Mouse (Mus musculus): ENCODE results near the gene Olfr1186. TPM values are rescaled to one million over a fixed set of nuclear protein-coding genes. Genes with fewer than 3 reads are reported as not detected.
"Not testable (repeated sequence)": the region's sequence is repeated elsewhere in the genome, so short reads cannot be mapped to it uniquely, and the experiment has no call there.

Olfr1186 gene
- polyA plus RNA-seq (2017; shearing (Covaris generic)), result not detected

DNA sequence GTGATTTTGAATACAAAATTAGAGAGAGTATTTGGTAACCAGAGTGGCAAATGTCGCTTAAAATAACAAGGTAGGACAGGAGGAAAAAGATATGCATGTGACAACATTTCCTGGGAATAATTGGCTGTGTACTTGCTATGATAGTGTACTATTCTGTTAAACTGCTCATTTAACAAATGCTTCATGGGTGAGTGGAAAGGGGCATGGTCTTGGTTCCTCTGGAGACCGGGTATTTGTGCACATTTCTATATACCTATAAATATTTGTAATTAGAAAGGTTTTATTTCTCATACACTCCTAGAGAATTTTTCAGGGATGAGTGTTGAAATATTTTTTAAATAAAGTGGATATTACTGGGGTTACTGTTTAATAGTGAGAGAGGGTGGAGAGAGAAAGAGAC lies at the start of gene Olfr1186:
Gene Olfr1186, plus strand, starts transcription at position 301 of the 400 bp plus-strand sequence.
- no peak for ATAC-seq

DNA sequence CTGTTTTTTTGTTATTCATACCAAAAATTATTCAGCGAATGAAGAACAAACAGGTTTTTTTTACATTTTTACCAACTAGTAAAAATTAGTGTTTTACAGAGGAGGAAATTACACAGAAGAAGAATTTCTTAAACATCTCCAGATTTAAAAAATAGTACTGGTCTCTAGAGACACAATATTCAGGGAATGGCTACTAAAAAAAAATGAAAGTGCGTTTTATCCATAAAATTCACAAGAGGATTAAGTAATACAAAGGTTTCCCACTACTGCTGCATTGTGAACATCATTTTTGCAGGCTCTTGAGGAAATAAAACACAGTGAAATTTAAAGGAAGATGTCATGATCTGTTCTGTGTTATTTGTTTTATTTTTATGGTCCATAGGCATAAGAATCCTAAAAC lies 35.1 kb upstream of the Olfr1186 start, which contains the start of gene Olfr1184:
Gene Olfr1184, plus strand, starts transcription at position 301 of the 400 bp plus-strand sequence.
- no peak for ATAC-seq

DNA sequence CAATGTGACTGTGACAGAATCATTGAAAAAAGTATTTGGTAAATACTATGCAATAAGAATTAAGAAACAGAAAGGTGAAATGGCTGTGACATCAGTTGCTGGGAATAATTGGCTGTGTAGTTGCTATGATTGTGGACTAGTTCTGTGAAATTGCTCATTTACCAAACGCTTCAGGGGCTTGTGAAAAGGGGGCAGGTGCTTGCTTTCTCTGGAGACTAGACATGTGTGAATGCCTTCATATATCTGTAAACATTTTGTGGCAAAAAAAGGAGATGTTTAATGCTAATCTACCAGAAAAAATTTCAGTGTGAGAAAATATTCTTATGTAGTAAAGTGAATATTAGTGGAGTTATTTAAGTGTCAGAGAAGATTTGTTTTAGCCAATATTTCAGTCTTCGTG lies 25.3 kb upstream of the Olfr1186 start, which contains the start of gene Olfr1185-ps1:
Gene Olfr1185-ps1, plus strand, starts transcription at position 301 of the 400 bp plus-strand sequence.
- ATAC-seq, result no peak

DNA sequence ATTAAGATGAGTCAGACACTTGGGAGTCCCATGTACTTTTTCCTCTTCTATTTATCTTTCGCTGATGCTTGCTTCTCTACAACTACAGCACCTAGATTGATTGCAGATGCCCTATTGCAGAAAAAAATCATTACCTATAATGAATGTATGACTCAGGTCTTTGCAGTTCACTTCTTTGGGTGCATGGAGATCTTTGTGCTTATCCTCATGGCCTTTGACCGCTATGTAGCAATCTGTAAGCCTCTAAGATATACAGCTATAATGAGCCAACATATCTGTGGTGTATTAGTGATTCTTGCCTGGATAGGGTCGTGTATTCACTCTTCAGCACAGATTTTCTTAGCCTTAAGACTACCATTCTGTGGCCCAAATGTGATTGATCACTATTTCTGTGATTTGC lies 7.4 kb downstream of the Olfr1186 start:
- ATAC-seq, result no peak

DNA sequence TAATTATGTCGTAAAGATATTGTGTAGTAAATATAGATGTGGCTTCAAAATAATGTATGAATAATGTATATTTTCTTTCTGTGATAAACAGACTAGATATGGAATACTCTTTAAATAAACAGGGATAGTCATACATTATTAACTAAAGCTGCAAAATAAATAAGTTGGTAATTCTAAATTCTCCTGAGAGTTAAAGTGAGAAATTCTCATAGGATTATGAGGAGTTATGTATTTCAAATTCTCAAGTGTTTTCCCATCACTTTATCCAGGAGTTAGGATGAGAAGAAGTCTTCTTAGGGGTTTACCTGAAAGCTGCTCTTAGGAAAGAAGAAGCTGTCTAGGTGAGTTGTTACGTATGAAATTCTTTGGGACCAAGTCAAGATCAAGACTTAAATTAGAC lies 38.3 kb downstream of the Olfr1186 start, which contains the start of gene Olfr1188:
Gene Olfr1188, plus strand, starts transcription at position 301 of the 400 bp plus-strand sequence.
- no peak for ATAC-seq

DNA sequence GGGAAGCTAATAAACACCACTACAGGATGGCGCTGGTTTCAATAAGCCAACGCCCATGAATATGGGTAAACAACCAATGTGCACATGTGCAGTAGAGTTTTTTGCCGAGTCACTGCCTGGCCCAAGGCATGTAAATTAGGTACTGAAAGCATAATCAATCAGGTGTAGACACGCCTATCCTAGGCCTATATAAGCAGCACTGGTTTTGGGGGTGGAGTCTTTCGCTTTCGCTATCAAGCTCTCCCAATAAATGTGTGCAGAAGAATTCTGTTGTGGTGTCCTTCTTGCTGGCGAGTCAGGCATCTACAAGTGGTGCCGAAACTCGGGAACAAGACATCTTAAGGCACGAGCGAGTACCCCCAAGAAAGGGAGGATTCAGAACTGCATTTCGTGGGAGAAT lies 54.3 kb downstream of the Olfr1186 start:
- ATAC-seq, result not testable (repeated sequence)

Other genes with a start within 250 kb of the Olfr1186 start
- under 1 TPM in 1 of 2 experiments, not detected in 1; 0.11 TPM for gene Olfr1173, start 238.7 kb upstream of the Olfr1186 start, polyA plus RNA-seq (2017; shearing (Covaris generic))
- gene Olfr1174-ps, start 203.4 kb upstream of the Olfr1186 start, polyA plus RNA-seq (2017; shearing (Covaris generic)), result not detected
- gene Olfr1175-ps, start 191.3 kb upstream of the Olfr1186 start, polyA plus RNA-seq (2017; shearing (Covaris generic)), result under 1 TPM in 1 of 2 experiments, not detected in 1; 0.20 TPM
- gene Olfr1176, start 181.8 kb upstream of the Olfr1186 start, polyA plus RNA-seq (2017; shearing (Covaris generic)), result not detected
- gene Olfr1177-ps, start 172.1 kb upstream of the Olfr1186 start, polyA plus RNA-seq (2017; shearing (Covaris generic)), result not detected
- gene Olfr1178, start 131.5 kb upstream of the Olfr1186 start, polyA plus RNA-seq (2017; shearing (Covaris generic)), result not detected
- not detected for gene Olfr1179, start 112.1 kb upstream of the Olfr1186 start, polyA plus RNA-seq (2017; shearing (Covaris generic))
- not detected for gene Olfr1180, start 99.4 kb upstream of the Olfr1186 start, polyA plus RNA-seq (2017; shearing (Covaris generic))
- gene Olfr1181, start 92.4 kb upstream of the Olfr1186 start, polyA plus RNA-seq (2017; shearing (Covaris generic)), result not detected
- gene Gm13757, start 69.4 kb upstream of the Olfr1186 start, polyA plus RNA-seq (2017; shearing (Covaris generic)), result under 1 TPM in 1 of 2 experiments, not detected in 1; 0.21 TPM
- not detected for gene Olfr1183, start 63.7 kb upstream of the Olfr1186 start, polyA plus RNA-seq (2017; shearing (Covaris generic))
- gene Olfr1184, start 35.0 kb upstream of the Olfr1186 start, polyA plus RNA-seq (2017; shearing (Covaris generic)), result not detected
- gene Olfr1185-ps1, start 25.2 kb upstream of the Olfr1186 start, polyA plus RNA-seq (2017; shearing (Covaris generic)), result under 1 TPM in 1 of 2 experiments, not detected in 1; 0.16 TPM
- gene Olfr1188, start 38.4 kb downstream of the Olfr1186 start, polyA plus RNA-seq (2017; shearing (Covaris generic)), result not detected
- not detected for gene Olfr1189, start 67.9 kb downstream of the Olfr1186 start, polyA plus RNA-seq (2017; shearing (Covaris generic))
- not detected for gene Olfr1191-ps1, start 122.0 kb downstream of the Olfr1186 start, polyA plus RNA-seq (2017; shearing (Covaris generic))
- not detected for gene Olfr1192-ps1, start 130.0 kb downstream of the Olfr1186 start, polyA plus RNA-seq (2017; shearing (Covaris generic))
- gene Olfr1193, start 157.1 kb downstream of the Olfr1186 start, polyA plus RNA-seq (2017; shearing (Covaris generic)), result not detected
- gene Olfr1195, start 170.6 kb downstream of the Olfr1186 start, polyA plus RNA-seq (2017; shearing (Covaris generic)), result under 1 TPM in 1 of 2 experiments, not detected in 1; 0.17 TPM
- not detected for gene Olfr1196, start 186.0 kb downstream of the Olfr1186 start, polyA plus RNA-seq (2017; shearing (Covaris generic))
- gene Olfr1197, start 213.8 kb downstream of the Olfr1186 start, polyA plus RNA-seq (2017; shearing (Covaris generic)), result not detected
- not detected for gene Olfr1198, start 232.8 kb downstream of the Olfr1186 start, polyA plus RNA-seq (2017; shearing (Covaris generic))
- not detected for gene Olfr1199, start 241.9 kb downstream of the Olfr1186 start, polyA plus RNA-seq (2017; shearing (Covaris generic))

Data from activated CD4-positive, CD25-positive, alpha-beta regulatory T cell, adult 4 months (primary cell).